14 mouse cellular contexts compared by ENCODE assay signal in the genomic region with DNA sequence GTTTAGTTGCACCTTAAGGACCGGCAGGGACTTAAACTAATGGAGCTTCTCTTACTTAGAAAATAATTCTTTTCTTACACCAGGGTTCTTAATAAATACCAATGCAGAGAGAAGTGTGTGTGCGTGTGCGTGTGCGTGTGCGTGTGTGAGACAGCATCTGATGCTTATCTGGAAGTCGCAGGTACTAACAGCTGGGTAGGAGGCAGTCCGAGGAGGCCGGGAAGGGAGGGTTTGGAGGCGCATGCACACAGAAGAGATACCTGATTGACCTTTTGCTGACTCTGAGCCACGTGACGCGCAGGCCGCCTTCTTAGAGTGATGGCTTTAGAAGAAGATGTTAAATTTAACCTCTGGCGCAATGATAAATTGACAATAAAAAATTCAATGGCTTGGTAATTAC.
A peak's percentile ranks its signal among the peaks of the same experiment; 100 is the strongest.
DNase-seq lines count a peak whose midpoint lies in the region; ATAC-seq lines count a peak whose summit lies in the region.
"Had no signal": no experiment of that assay in that cellular context is flagged by ENCODE, and none has a peak within 500 bp of the region (broad histone marks: within the 10 kb centered on the region; RNA-seq: fewer than 3 reads in every experiment).

No protein-coding gene starts in this region.

- H3K27me3 ChIP-seq in kidney, embryonic 15.5 days, result peaks cover 10% of the 10 kb centered on the region
- H3K27me3 ChIP-seq in hindbrain, embryonic 12.5 days, result no peaks in the 10 kb centered on the region
- no peaks in the 10 kb centered on the region for H3K27me3 ChIP-seq in midbrain, embryonic 13.5 days

- no peaks in the 10 kb centered on the region for H3K9me3 ChIP-seq in kidney, embryonic 15.5 days (replicated peaks)
- H3K9me3 ChIP-seq in hindbrain, embryonic 12.5 days (replicated peaks), result no peaks in the 10 kb centered on the region
- H3K9me3 ChIP-seq in midbrain, embryonic 13.5 days, result no peaks in the 10 kb centered on the region
- H3K9me3 ChIP-seq: embryonic facial prominence, embryonic 15.5 days had no signal

- ATAC-seq in kidney, embryonic 15.5 days (replicated peaks; ENCODE audit: low FRiP score), result no peak
- ATAC-seq in hindbrain, embryonic 12.5 days (ENCODE audit: low FRiP score), result peak; percentile 73
- peak; percentile 35 for ATAC-seq in midbrain, embryonic 13.5 days
- no peak for ATAC-seq in activated CD4-positive, CD25-positive, alpha-beta regulatory T cell, adult 4 months

- no peak overlapping the region for H3K9ac ChIP-seq in kidney, embryonic 15.5 days
- H3K9ac ChIP-seq in hindbrain, embryonic 12.5 days, result no peak overlapping the region
- H3K9ac ChIP-seq in midbrain, embryonic 13.5 days (replicated peaks), result no peak overlapping the region
- H3K9ac ChIP-seq: embryonic facial prominence, embryonic 15.5 days had no signal

- no peaks in the 10 kb centered on the region for H3K36me3 ChIP-seq in kidney, embryonic 15.5 days
- H3K36me3 ChIP-seq in hindbrain, embryonic 12.5 days, result no peaks in the 10 kb centered on the region
- no peaks in the 10 kb centered on the region for H3K36me3 ChIP-seq in midbrain, embryonic 13.5 days
- H3K36me3 ChIP-seq: embryonic facial prominence, embryonic 15.5 days had no signal

- no peak overlapping the region for H3K27ac ChIP-seq in kidney, embryonic 15.5 days
- peak overlapping the region; percentile 88 for H3K27ac ChIP-seq in hindbrain, embryonic 12.5 days
- peak overlapping the region; percentile 90 for H3K27ac ChIP-seq in midbrain, embryonic 13.5 days
- H3K27ac ChIP-seq: embryonic facial prominence, embryonic 15.5 days had no signal

- peaks cover 26% of the 10 kb centered on the region for H3K4me1 ChIP-seq in kidney, embryonic 15.5 days
- peaks cover 16% of the 10 kb centered on the region for H3K4me1 ChIP-seq in hindbrain, embryonic 12.5 days
- peaks cover 32% of the 10 kb centered on the region for H3K4me1 ChIP-seq in midbrain, embryonic 13.5 days (replicated peaks)

- H3K4me3 ChIP-seq in kidney, embryonic 15.5 days (replicated peaks), result no peak overlapping the region
- no peak overlapping the region for H3K4me3 ChIP-seq in hindbrain, embryonic 12.5 days
- no peak overlapping the region for H3K4me3 ChIP-seq in midbrain, embryonic 13.5 days (replicated peaks)
- H3K4me3 ChIP-seq: embryonic facial prominence, embryonic 15.5 days had no signal

- 51% methylated on average over 14 of the region's 14 CpGs for WGBS in kidney, embryonic 15.5 days
- 59% methylated on average over 14 of the region's 14 CpGs for WGBS in hindbrain, embryonic 12.5 days
- WGBS in midbrain, embryonic 13.5 days, result 63% methylated on average over 14 of the region's 14 CpGs

- H3K4me2 ChIP-seq in kidney, embryonic 15.5 days, result peak overlapping the region; percentile 16; the same call in 1 of the 2 replicates
- 0 out of 2 replicates have a peak overlapping the region, but pooled peaks have one; percentile 26 for H3K4me2 ChIP-seq in hindbrain, embryonic 12.5 days (replicated peaks)
- peak overlapping the region; percentile 19; the same call in 1 of the 2 replicates for H3K4me2 ChIP-seq in midbrain, embryonic 13.5 days (replicated peaks)
- H3K4me2 ChIP-seq: embryonic facial prominence, embryonic 15.5 days had no signal

- DNase-seq in kidney, adult 11 months, result no peak
- DNase-seq in left cerebral cortex, adult 18-20 months (ENCODE audit: low spot score in 2 of 2), result no peak
- no peak for DNase-seq in layer of hippocampus, postnatal 25 days (ENCODE audit: extremely low spot score in 1 of 2, low spot score in 1 of 2)
- no peak for DNase-seq in lung, adult 18-20 months
- DNase-seq: adrenal gland, adult 8-10 months; cerebellum, postnatal 25 days; heart, postnatal 4 days; kidney, adult 9 months; lung, postnatal 10 days had no signal

Comparison
In these comparisons a context has a peak if more than half of its experiments do, and no peak if none do; other contexts are left out.
1. ATAC-seq: peak in hindbrain, embryonic 12.5 days (single experiment) and midbrain, embryonic 13.5 days (single experiment); none in kidney, embryonic 15.5 days (single experiment) and activated CD4-positive, CD25-positive, alpha-beta regulatory T cell, adult 4 months (single experiment).
2. Peak in every context shown above with its lines, with median percentiles within 50 percentile points of each other: H3K4me2 ChIP-seq.